Mouse (Mus musculus): ENCODE data around the gene BC051142. TPM values are rescaled to one million over a fixed set of nuclear protein-coding genes. Genes with fewer than 3 reads are reported as not detected.

BC051142 gene
- polyA plus RNA-seq (2016; fragmentation: Nextera tagmentation; extraction: Ambion mirVana): 0.53 and 1.3 TPM in 2 replicates

- DNase-seq (ENCODE audit: low spot score): peak; percentile 81
- H3K27ac ChIP-seq: peak within 1 kb of the TSS; percentile 92
- H3K4me3 ChIP-seq: peak within 1 kb of the TSS; percentile 67
- H3K36me3 ChIP-seq: no peaks in the 10 kb centered on the region
- H3K4me1 ChIP-seq: peaks cover 5% of the 10 kb centered on the region; the same call in 1 of the 2 replicates
- H3K27me3 ChIP-seq (ENCODE audit: low read depth, poor library complexity, severe bottlenecking): no peaks in the 10 kb centered on the region; the same call in 1 of the 2 replicates
- 2% methylated on average over 34 of the region's 34 CpGs for WGBS
- H3K9me3 ChIP-seq (replicated peaks): no peaks in the 10 kb centered on the region
These were observed at the start of gene BC051142 for GRCm38 (mm10) chr17:34398711-34399393. Gene BC051142, plus strand, starts transcription at chr17:34398820.

- Histone ChIP-seq H3K9me3 (replicated peaks) (no peaks in the 10 kb centered on the region), H3K4me1 (no peaks in the 10 kb centered on the region), H3K36me3 (no peaks in the 10 kb centered on the region), H3K4me3 (no peak overlapping the region), H3K27me3 (ENCODE audit: low read depth, poor library complexity, severe bottlenecking) (no peaks in the 10 kb centered on the region; the same call in 1 of the 2 replicates), H3K27ac (no peak overlapping the region)
- peak; percentile 81 for DNase-seq (ENCODE audit: low spot score)
- 3% methylated on average over 4 of the region's 4 CpGs for whole genome bisulfite sequencing
These were observed 49.2 kb upstream of the BC051142 start for GRCm38 (mm10) chr17:34349429-34349828.

GRCm38 (mm10) chr17:34354539-34354938 lies 44.1 kb upstream of the BC051142 start, which contains the start of gene Btnl2:
Gene Btnl2, plus strand, starts transcription at chr17:34354822.
- H3K27me3 ChIP-seq (ENCODE audit: low read depth, poor library complexity, severe bottlenecking): no peaks in the 10 kb centered on the region; the same call in 1 of the 2 replicates
- no peak within 1 kb of the TSS for H3K27ac ChIP-seq

GRCm38 (mm10) chr17:34354940-34355339 lies 43.7 kb upstream of the BC051142 start:
- Histone ChIP-seq H3K9me3 (replicated peaks) (no peaks in the 10 kb centered on the region), H3K4me1 (no peaks in the 10 kb centered on the region), H3K36me3 (no peaks in the 10 kb centered on the region), H3K27me3 (ENCODE audit: low read depth, poor library complexity, severe bottlenecking) (no peaks in the 10 kb centered on the region; the same call in 1 of the 2 replicates), H3K4me3 (no peak overlapping the region), H3K27ac (no peak overlapping the region)
- WGBS: 88% methylated on average over 1 of the region's 1 CpGs
- DNase-seq (ENCODE audit: low spot score): no peak

More at GRCm38 (mm10) chr17:34354539-34354938, 44.1 kb upstream of the BC051142 start, which contains the start of gene Btnl2:
- Histone ChIP-seq H3K4me3 (no peak within 1 kb of the TSS), H3K9me3 (replicated peaks) (no peaks in the 10 kb centered on the region), H3K4me1 (no peaks in the 10 kb centered on the region), H3K36me3 (no peaks in the 10 kb centered on the region)
- no peak for DNase-seq (ENCODE audit: low spot score)
- 93% methylated on average over 5 of the region's 5 CpGs for WGBS

DNA sequence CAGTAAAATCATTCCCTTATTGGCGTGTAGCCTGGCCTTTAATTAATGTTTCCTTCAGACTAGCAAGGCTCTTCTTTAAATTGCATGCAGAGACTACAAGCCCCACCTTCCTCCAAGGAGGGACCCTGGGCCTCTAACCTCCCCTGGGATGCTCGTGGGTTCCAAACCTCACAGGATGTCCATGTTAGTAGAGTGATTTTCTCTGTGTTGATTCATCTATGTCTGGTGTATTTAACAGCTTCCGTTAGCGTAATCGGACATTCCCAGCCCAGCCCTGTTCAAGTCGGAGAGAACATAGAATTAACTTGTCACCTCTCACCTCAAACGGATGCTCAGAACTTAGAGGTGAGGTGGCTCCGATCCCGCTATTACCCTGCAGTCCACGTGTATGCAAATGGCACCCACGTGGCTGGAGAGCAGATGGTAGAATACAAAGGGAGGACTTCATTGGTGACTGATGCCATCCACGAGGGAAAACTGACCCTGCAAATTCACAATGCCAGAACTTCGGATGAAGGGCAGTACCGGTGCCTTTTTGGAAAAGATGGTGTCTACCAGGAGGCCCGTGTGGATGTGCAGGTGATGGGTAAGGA lies 35.6 kb upstream of the BC051142 start:
- H3K27ac ChIP-seq: no peak overlapping the region
- no peaks in the 10 kb centered on the region for H3K36me3 ChIP-seq
- WGBS: 86% methylated on average over 15 of the region's 15 CpGs
- no peak for DNase-seq (ENCODE audit: low spot score)
- no peaks in the 10 kb centered on the region for H3K27me3 ChIP-seq (ENCODE audit: low read depth, poor library complexity, severe bottlenecking)
- no peak overlapping the region for H3K4me3 ChIP-seq
- no peaks in the 10 kb centered on the region for H3K4me1 ChIP-seq
- H3K9me3 ChIP-seq (replicated peaks): no peaks in the 10 kb centered on the region

GRCm38 (mm10) chr17:34363676-34364310 lies 34.8 kb upstream of the BC051142 start:
- no peaks in the 10 kb centered on the region for H3K27me3 ChIP-seq (ENCODE audit: low read depth, poor library complexity, severe bottlenecking)
- no peak overlapping the region for H3K4me3 ChIP-seq
- no peaks in the 10 kb centered on the region for H3K4me1 ChIP-seq
- H3K27ac ChIP-seq: no peak overlapping the region
- DNase-seq (ENCODE audit: low spot score): no peak
- H3K36me3 ChIP-seq: no peaks in the 10 kb centered on the region
- WGBS: 88% methylated on average over 3 of the region's 3 CpGs
- H3K9me3 ChIP-seq (replicated peaks): no peaks in the 10 kb centered on the region

DNA sequence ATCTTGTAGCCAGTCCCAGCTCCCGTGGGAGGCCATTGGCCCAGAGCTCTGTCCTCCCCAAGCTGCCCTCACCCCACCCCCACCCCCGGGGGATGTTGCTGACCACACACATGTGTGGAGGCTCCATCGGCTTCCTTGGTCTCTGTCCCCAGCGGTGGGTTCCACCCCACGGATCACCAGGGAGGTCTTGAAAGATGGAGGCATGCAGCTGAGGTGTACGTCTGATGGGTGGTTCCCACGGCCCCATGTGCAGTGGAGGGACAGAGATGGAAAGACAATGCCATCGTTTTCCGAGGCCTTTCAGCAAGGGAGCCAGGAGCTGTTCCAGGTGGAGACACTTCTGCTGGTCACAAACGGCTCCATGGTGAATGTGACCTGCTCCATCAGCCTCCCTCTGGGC lies 33.6 kb upstream of the BC051142 start:
- H3K36me3 ChIP-seq: no peaks in the 10 kb centered on the region
- DNase-seq (ENCODE audit: low spot score): no peak
- no peaks in the 10 kb centered on the region for H3K4me1 ChIP-seq
- 81% methylated on average over 10 of the region's 10 CpGs for WGBS
- no peak overlapping the region for H3K4me3 ChIP-seq
- H3K9me3 ChIP-seq (replicated peaks): no peaks in the 10 kb centered on the region
- no peaks in the 10 kb centered on the region for H3K27me3 ChIP-seq (ENCODE audit: low read depth, poor library complexity, severe bottlenecking)
- H3K27ac ChIP-seq: no peak overlapping the region

DNA sequence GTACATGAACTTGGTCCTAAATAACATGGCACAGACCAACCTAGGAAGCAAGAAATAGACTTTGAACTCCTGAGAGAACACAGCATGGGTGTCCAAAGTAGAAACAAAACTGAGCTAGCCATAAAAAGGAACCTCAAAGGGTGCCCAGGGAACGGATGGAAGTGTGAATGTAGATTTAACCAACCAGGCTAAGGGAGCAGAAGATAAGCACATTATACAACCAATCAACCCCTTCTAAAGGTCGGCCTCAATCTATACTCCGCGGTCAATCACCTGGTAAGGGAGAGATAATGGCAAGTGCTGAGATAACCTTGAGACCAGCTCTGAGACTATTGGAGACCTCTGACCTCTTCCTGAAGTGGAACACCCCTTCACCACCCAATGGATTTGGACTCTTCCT lies 28.1 kb upstream of the BC051142 start:
- Histone ChIP-seq H3K4me1 (no peaks in the 10 kb centered on the region), H3K9me3 (replicated peaks) (no peaks in the 10 kb centered on the region), H3K36me3 (no peaks in the 10 kb centered on the region), H3K27me3 (ENCODE audit: low read depth, poor library complexity, severe bottlenecking) (no peaks in the 10 kb centered on the region), H3K4me3 (no peak overlapping the region), H3K27ac (no peak overlapping the region)
- DNase-seq (ENCODE audit: low spot score): no peak
- WGBS: 82% methylated on average over 4 of the region's 4 CpGs

- Histone ChIP-seq H3K9me3 (replicated peaks) (no peaks in the 10 kb centered on the region), H3K36me3 (no peaks in the 10 kb centered on the region), H3K4me3 (no peak overlapping the region), H3K27me3 (ENCODE audit: low read depth, poor library complexity, severe bottlenecking) (no peaks in the 10 kb centered on the region), H3K4me1 (no peaks in the 10 kb centered on the region), H3K27ac (no peak overlapping the region)
- DNase-seq (ENCODE audit: low spot score): no peak
- WGBS: 80% methylated on average over 6 of the region's 6 CpGs
These were observed 25.4 kb upstream of the BC051142 start for GRCm38 (mm10) chr17:34373055-34373709.

DNA sequence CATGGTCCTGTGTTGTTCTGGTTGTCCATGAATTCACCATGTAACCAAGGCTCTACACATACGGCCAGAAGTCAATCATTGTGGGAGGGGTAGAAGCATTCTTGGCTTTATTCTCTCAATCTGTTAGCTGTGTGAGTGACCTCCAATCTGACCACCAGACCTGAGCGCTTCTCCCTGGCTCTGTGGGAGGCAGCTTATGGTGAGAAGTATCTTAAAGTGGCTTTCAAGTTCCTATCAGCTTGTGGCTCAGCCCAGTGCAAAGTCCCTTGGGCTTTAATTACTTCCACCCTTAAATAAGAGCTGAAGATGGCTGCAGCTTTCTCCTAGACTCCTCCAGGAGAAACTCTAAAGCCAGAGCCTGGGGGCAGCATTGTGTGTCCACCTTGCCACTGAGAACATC lies 21.8 kb upstream of the BC051142 start, which contains the start of gene Btnl1:
Btnl1 (plus strand) TSS at position 286 of the 400 bp plus-strand sequence.
- WGBS: 81% methylated on average over 2 of the region's 2 CpGs
- H3K4me3 ChIP-seq: no peak within 1 kb of the TSS
- no peak within 1 kb of the TSS for H3K27ac ChIP-seq
- no peaks in the 10 kb centered on the region for H3K27me3 ChIP-seq (ENCODE audit: low read depth, poor library complexity, severe bottlenecking)
- no peaks in the 10 kb centered on the region for H3K36me3 ChIP-seq
- no peak for DNase-seq (ENCODE audit: low spot score)
- H3K9me3 ChIP-seq (replicated peaks): no peaks in the 10 kb centered on the region
- no peaks in the 10 kb centered on the region for H3K4me1 ChIP-seq

GRCm38 (mm10) chr17:34377450-34378209 lies 21.0 kb upstream of the BC051142 start:
- DNase-seq (ENCODE audit: low spot score): no peak
- Histone ChIP-seq H3K27ac (no peak overlapping the region), H3K27me3 (ENCODE audit: low read depth, poor library complexity, severe bottlenecking) (no peaks in the 10 kb centered on the region), H3K4me3 (no peak overlapping the region), H3K4me1 (no peaks in the 10 kb centered on the region), H3K9me3 (replicated peaks) (no peaks in the 10 kb centered on the region), H3K36me3 (no peaks in the 10 kb centered on the region)
- WGBS: 71% methylated on average over 6 of the region's 6 CpGs

DNA sequence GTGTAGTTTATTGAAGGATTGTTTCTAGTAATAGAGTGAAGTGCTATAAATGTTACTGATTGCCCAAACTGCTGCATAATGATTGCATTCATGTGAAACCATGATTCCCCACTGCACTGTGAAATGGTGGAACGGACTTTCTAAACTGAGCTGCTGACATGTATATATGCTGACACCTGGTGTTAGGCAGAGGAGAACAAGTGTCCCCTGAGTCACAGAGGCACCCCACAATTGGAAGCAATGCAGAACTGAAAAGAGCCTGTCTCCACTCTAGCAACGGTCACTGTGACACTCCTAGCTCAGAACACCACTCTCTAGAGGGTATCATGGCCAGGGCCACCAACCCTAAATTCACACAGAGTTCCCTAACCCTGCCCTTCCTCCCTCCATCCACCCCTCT lies 19.9 kb upstream of the BC051142 start:
- DNase-seq (ENCODE audit: low spot score): no peak
- H3K4me1 ChIP-seq: no peaks in the 10 kb centered on the region
- H3K27ac ChIP-seq: no peak overlapping the region
- no peaks in the 10 kb centered on the region for H3K27me3 ChIP-seq (ENCODE audit: low read depth, poor library complexity, severe bottlenecking)
- 84% methylated on average over 2 of the region's 2 CpGs for WGBS
- no peaks in the 10 kb centered on the region for H3K9me3 ChIP-seq (replicated peaks)
- H3K4me3 ChIP-seq: no peak overlapping the region
- H3K36me3 ChIP-seq: no peaks in the 10 kb centered on the region
